Mouse (Mus musculus) adrenal gland, postnatal 4 days (tissue): ENCODE results near the gene Cd8b1. TPM values are rescaled to one million over a fixed set of nuclear protein-coding genes. Genes with fewer than 3 reads are reported as not detected.

Experiments
- DNase-seq, 2 experiments: peaks; one replicate each; pipeline ENCODE4 v3.0.0; 2021 to 2022; ENCODE audit warnings: low spot score in 2 of 2, mixed read lengths in 2 of 2
- total RNA-seq, 2 experiments: library from RNA; stranded (reverse); gene quantifications; 2 replicates each; pipeline ENCODE4 v1.2.3; 2021

Cd8b1 gene
- total RNA-seq, 2 experiments from 2014 or later: not detected

GRCm38 (mm10) chr6:71348006-71348405, 25.4 kb downstream of the Cd8b1 start:
- no peak for DNase-seq

- DNase-seq: no peak
Observed at GRCm38 (mm10) chr6:71351201-71351600, 28.6 kb downstream of the Cd8b1 start.

- DNase-seq: no peak
Observed at GRCm38 (mm10) chr6:71352201-71352600, 29.6 kb downstream of the Cd8b1 start.

GRCm38 (mm10) chr6:71352866-71353427, 30.4 kb downstream of the Cd8b1 start:
- DNase-seq: no peak

- DNase-seq: no peak
Observed at GRCm38 (mm10) chr6:71353722-71354121, 31.1 kb downstream of the Cd8b1 start.

- no peak for DNase-seq
Observed at GRCm38 (mm10) chr6:71357493-71357892, 34.9 kb downstream of the Cd8b1 start.

GRCm38 (mm10) chr6:71360221-71360620, 37.6 kb downstream of the Cd8b1 start:
- no peak for DNase-seq

- DNase-seq: no peak
Observed at GRCm38 (mm10) chr6:71360751-71361150, 38.2 kb downstream of the Cd8b1 start.

- no peak for DNase-seq
Observed at GRCm38 (mm10) chr6:71361156-71361670, 38.6 kb downstream of the Cd8b1 start.

GRCm38 (mm10) chr6:71363995-71364394, 41.4 kb downstream of the Cd8b1 start:
- DNase-seq: no peak

GRCm38 (mm10) chr6:71369416-71369815, 46.8 kb downstream of the Cd8b1 start:
- DNase-seq: no peak

- no peak for DNase-seq
Observed at GRCm38 (mm10) chr6:71371085-71371605, 48.6 kb downstream of the Cd8b1 start.

- no peak for DNase-seq
Observed at GRCm38 (mm10) chr6:71372041-71372720, 49.6 kb downstream of the Cd8b1 start.

- no peak for DNase-seq
Observed at GRCm38 (mm10) chr6:71373249-71373775, 50.7 kb downstream of the Cd8b1 start, which contains the start of gene Cd8a. TSS of gene Cd8a (plus strand) at chr6:71373427.

- DNase-seq: no peak
Observed at GRCm38 (mm10) chr6:71374311-71374829, 51.8 kb downstream of the Cd8b1 start.

- no peak for DNase-seq
Observed at GRCm38 (mm10) chr6:71374921-71375320, 52.3 kb downstream of the Cd8b1 start.

GRCm38 (mm10) chr6:71376711-71377110, 54.1 kb downstream of the Cd8b1 start:
- no peak for DNase-seq

GRCm38 (mm10) chr6:71381654-71382053, 59.1 kb downstream of the Cd8b1 start:
- no peak for DNase-seq
